Mouse (Mus musculus): ENCODE data around the gene Aph1c. TPM values are rescaled to one million over a fixed set of nuclear protein-coding genes. Genes with fewer than 3 reads are reported as not detected.
A peak's percentile ranks its signal among the peaks of the same experiment; 100 is the strongest.
"Not testable (repeated sequence)": the region's sequence is repeated elsewhere in the genome, so short reads cannot be mapped to it uniquely, and the experiment has no call there.

Aph1c gene
- polyA plus RNA-seq, 1 experiment from 2014 or later = 11.7 TPM

DNA sequence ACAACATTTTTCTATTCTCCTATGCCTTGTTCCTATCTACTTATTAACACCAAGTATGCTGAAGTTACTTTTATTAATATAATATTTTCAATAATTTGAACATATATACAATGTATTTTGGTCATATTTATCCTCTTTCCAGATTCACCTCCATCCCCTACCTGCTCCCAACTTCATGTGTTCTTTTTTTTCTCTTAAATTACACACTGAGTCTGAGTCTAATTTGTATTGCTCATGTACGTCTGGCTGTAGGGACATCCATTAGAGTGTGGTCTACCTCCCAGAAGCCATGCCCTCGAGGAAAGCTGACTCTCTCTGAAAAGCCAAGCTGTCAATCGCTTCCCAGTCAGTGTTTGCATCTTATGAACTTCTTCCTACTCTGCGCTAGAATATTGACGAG lies 37.8 kb downstream of the Aph1c start, which contains the start of gene Gm10647:
Gene Gm10647 (plus strand): TSS at position 301 of the 400 bp plus-strand sequence.
- peak within 1 kb of the TSS; percentile 94 for H3K4me2 ChIP-seq (replicated peaks; ENCODE audit: low read depth, low read length)
- H3K4me1 ChIP-seq (ENCODE audit: insufficient read depth, low read length) = peaks cover 14% of the 10 kb centered on the region; the same call in 1 of the 2 replicates
- no peak for ATAC-seq (ENCODE audit: low FRiP score, low TSS enrichment)
- no peaks in the 10 kb centered on the region for H3K9me3 ChIP-seq (ENCODE audit: low read length)
- no peaks in the 10 kb centered on the region for H3K27me3 ChIP-seq (ENCODE audit: insufficient read depth, low read length)
- peak within 1 kb of the TSS; percentile 79 for H3K9ac ChIP-seq (replicated peaks; ENCODE audit: low read length)
- peak within 1 kb of the TSS; percentile 81 for H3K4me3 ChIP-seq (ENCODE audit: low read length)
- WGBS = 80% methylated on average over 5 of the region's 5 CpGs
- H3K27ac ChIP-seq (ENCODE audit: low read length) = peak within 1 kb of the TSS; percentile 93; the same call in 1 of the 2 replicates
- no peaks in the 10 kb centered on the region for H3K36me3 ChIP-seq (ENCODE audit: insufficient read depth, low read length)

DNA sequence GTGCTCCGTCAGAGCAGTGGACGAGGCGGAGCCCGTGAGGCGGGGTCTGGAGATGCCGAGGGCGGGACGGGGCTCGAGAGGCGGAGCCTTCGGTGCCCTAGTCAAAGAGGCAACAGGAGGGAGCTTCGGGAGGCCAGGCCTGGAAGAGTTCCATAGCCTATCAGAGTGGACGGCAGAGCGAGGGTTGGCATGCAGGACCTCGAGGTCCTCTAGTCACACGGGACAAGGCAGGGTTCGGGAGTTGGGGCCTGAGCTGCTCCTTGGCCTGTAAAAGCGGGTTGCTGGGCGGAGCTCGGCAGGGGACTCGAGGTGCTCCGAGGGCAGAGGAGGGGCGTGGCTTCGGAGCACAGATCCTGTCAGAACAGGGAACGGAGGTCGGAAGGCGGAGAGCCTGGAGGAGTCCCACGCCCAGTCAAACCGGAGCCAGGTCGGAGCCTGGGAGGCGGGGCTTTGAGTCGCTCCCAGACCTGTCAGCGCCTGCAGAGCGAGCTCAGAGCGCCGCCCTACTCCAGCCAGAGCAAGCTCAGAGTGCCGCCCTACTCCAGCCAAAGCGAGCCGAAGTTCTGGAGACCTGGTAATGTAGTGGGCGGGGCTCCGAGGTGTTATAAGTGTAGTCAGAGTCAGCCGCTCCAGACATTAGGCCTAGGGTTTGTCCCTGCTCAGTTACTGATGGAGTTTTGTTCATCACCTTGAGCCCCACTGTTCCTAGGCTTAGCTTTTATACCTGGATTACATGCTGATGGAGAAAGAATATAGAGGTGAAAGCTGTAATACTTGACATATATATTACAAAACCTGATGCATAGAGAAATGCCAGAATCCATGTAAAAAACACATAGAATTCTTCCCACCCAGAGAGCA lies 38.8 kb downstream of the Aph1c start, which contains the start of gene Aph1b:
Gene Aph1b (minus strand): TSS at position 27 of the 861 bp plus-strand sequence.
- Histone ChIP-seq H3K27ac (ENCODE audit: low read length) (peak within 1 kb of the TSS; percentile 93), H3K36me3 (ENCODE audit: insufficient read depth, low read length) (no peaks in the 10 kb centered on the region), H3K27me3 (ENCODE audit: insufficient read depth, low read length) (no peaks in the 10 kb centered on the region), H3K4me2 (replicated peaks; ENCODE audit: low read depth, low read length) (peak within 1 kb of the TSS; percentile 94), H3K4me1 (ENCODE audit: insufficient read depth, low read length) (peaks cover 14% of the 10 kb centered on the region; the same call in 1 of the 2 replicates), H3K4me3 (ENCODE audit: low read length) (peak within 1 kb of the TSS; percentile 81), H3K9ac (replicated peaks; ENCODE audit: low read length) (peak within 1 kb of the TSS; percentile 79), H3K9me3 (ENCODE audit: low read length) (no peaks in the 10 kb centered on the region)
- under 1% methylated on average over 41 of the region's 42 CpGs for WGBS
- ATAC-seq (ENCODE audit: low FRiP score, low TSS enrichment) = peak; percentile 99

DNA sequence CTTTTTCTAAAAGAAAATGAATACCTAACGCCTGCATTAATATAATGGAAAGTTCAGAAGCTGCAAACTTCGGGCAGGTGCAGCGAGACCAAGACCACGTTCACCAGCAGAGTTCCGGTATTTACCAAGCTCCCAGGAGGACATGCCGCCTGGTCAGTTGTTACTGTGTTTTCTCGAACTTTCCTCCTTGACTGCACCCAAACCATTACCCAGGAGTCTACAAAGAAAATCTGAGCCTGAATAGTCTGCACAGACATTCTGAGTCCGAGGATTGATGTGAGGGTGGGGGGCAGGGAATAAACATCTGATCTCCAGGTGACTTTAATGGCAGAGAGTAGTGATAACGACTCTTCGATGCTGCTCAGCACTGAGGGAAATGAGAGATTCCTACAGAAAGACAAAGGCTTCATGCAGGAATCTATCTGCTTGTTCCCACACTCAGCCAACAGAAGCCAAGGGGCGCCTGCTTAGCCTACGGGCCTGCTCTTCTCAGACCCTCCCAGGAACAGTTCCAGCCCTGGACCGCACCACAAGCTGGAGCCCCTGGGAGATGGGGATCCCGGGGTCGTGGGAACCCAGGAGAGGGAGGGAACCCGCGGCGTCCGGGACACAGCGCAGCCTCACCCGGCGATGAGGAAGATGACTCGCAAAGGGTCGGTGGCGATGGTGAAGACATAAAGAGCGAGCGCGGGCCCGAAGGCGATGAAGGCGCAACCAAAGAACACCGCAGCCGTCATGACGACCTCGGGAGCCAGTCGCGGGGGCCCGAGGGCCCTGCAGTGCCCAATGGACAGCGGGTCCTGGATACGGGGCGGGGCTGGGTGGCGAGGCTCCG lies 39.7 kb downstream of the Aph1c start:
- ATAC-seq (ENCODE audit: low FRiP score, low TSS enrichment) = peak; percentile 36
- H3K9me3 ChIP-seq (ENCODE audit: low read length) = no peaks in the 10 kb centered on the region

DNA sequence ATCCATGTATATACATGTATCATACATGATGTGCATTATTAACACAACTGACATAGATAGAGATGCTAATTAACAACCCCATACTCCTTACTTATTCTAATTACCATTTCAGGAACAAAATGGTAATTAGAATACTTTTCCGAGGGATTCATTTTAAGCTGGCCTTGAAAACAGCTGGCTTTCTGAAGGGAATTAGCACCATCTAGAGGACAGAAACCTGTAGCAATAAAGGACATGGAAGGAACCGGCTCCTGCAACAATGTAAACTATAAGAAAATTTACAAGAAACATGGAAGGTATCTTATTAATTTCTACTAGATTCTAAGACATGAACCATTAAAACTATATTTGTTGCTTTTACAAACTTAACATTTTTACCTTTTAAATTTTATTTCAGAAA lies 46.7 kb downstream of the Aph1c start:
- Histone ChIP-seq H3K36me3 (ENCODE audit: insufficient read depth, low read length) (no peaks in the 10 kb centered on the region), H3K27ac (ENCODE audit: low read length) (no peak overlapping the region), H3K9me3 (ENCODE audit: low read length) (no peaks in the 10 kb centered on the region), H3K4me1 (ENCODE audit: insufficient read depth, low read length) (no peaks in the 10 kb centered on the region), H3K9ac (replicated peaks; ENCODE audit: low read length) (no peak overlapping the region), H3K27me3 (ENCODE audit: insufficient read depth, low read length) (no peaks in the 10 kb centered on the region), H3K4me3 (ENCODE audit: low read length) (no peak overlapping the region), H3K4me2 (replicated peaks; ENCODE audit: low read depth, low read length) (no peak overlapping the region)
- WGBS = 9% methylated on average over 2 of the region's 2 CpGs
- ATAC-seq (ENCODE audit: low FRiP score, low TSS enrichment) = no peak

More for the DNA sequence above, 39.7 kb downstream of the Aph1c start:
- under 1% methylated on average over 43 of the region's 43 CpGs for WGBS
- Histone ChIP-seq H3K4me2 (replicated peaks; ENCODE audit: low read depth, low read length) (peak overlapping the region; percentile 94), H3K4me3 (ENCODE audit: low read length) (peak overlapping the region; percentile 81), H3K4me1 (ENCODE audit: insufficient read depth, low read length) (peaks cover 14% of the 10 kb centered on the region; the same call in 1 of the 2 replicates), H3K27ac (ENCODE audit: low read length) (peak overlapping the region; percentile 93), H3K9ac (replicated peaks; ENCODE audit: low read length) (peak overlapping the region; percentile 79), H3K36me3 (ENCODE audit: insufficient read depth, low read length) (no peaks in the 10 kb centered on the region), H3K27me3 (ENCODE audit: insufficient read depth, low read length) (no peaks in the 10 kb centered on the region)

DNA sequence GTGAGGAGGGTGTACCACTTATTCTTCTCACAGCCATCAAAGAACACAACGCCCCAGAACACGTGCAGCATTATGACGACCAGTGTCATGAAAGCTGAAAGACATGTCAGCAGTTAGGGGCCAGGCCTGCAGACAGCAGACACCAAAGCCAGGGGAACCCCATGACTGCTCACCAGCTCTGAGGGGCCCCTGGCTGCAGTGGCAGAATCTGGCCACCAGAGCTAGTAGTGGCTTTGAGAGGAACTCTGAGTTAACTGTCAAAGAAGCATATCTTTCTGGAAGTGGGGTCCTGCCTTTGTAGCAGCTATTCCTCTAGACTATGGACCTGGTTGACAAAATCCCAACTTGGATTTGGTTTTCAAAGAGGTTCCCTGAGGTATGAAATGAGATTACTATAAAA lies 50.0 kb downstream of the Aph1c start:
- not testable (repeated sequence) for H3K27me3 ChIP-seq (ENCODE audit: insufficient read depth, low read length); ATAC-seq (ENCODE audit: low FRiP score, low TSS enrichment); H3K4me1 ChIP-seq (ENCODE audit: insufficient read depth, low read length); H3K27ac ChIP-seq (ENCODE audit: low read length); H3K9me3 ChIP-seq (ENCODE audit: low read length); H3K9ac ChIP-seq (replicated peaks; ENCODE audit: low read length); H3K4me2 ChIP-seq (replicated peaks; ENCODE audit: low read depth, low read length); H3K36me3 ChIP-seq (ENCODE audit: insufficient read depth, low read length); H3K4me3 ChIP-seq (ENCODE audit: low read length)
- no CpG with 5 or more reads among the region's 3 CpGs for whole genome bisulfite sequencing

DNA sequence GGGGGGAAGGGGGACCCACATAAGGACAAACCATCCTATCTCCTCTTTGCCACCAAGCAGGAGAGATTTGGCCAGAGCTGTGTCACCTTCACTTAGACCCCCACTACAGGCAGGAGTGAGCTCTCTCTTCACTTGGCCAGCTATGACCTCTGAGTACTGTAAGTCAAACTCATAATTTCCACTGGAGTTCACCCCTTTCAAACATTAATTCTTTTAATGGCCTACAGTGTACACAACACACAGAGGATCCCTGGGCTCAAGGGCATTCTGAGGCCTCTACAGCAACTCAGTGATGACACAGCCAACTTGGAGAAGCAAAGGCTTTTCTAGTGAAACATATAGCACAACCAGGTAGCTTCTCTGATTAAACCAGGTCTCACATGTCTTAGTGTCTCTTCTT lies 63.8 kb downstream of the Aph1c start:
- Histone ChIP-seq H3K9me3 (ENCODE audit: low read length) (no peaks in the 10 kb centered on the region), H3K4me1 (ENCODE audit: insufficient read depth, low read length) (peaks cover 8% of the 10 kb centered on the region; the same call in 1 of the 2 replicates), H3K27ac (ENCODE audit: low read length) (0 out of 2 replicates have a peak overlapping the region, but pooled peaks have one; percentile 34), H3K27me3 (ENCODE audit: insufficient read depth, low read length) (no peaks in the 10 kb centered on the region), H3K9ac (replicated peaks; ENCODE audit: low read length) (no peak overlapping the region), H3K4me3 (ENCODE audit: low read length) (no peak overlapping the region), H3K36me3 (ENCODE audit: insufficient read depth, low read length) (no peaks in the 10 kb centered on the region), H3K4me2 (replicated peaks; ENCODE audit: low read depth, low read length) (no peak overlapping the region)
- ATAC-seq (ENCODE audit: low FRiP score, low TSS enrichment) = no peak

DNA sequence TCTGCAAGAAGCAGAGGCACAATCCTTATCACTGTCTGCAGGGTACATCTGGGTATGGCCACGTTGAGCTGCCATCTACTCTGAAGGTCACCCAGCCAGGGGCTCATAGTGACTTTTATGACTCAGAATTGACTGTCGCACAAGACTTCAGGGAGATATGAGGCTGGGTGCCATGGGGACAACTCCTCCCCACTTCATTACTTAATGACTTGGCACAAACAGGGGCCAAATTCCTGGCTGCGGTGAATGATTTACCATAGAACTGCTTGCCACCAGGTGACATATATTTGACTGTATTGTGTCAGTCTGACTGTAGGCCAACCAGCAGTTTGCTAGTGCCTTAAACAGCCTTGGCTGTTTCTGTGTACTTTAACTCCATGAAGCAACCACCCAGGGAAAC lies 65.3 kb downstream of the Aph1c start:
- no peaks in the 10 kb centered on the region for H3K36me3 ChIP-seq (ENCODE audit: insufficient read depth, low read length)
- peak; percentile 69 for ATAC-seq (ENCODE audit: low FRiP score, low TSS enrichment)

DNA sequence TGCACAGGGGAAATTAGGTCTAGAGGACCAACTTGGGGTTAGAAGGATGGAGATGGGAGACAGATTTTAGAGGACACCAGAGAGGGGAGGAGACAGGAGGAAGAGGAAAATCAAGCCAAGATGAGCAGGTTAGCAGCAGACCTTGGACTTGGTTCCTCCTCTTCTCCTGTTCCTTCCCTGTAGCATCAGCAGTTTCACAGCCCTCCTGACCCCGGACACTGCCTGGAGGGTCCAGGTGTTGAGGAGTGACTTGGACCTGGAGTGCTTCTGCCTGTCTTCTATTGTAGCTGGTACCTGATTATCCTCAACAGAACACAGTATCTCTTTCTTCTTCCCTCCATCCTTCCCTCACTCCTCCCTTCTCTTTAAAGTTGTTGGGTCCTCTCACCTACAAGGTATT lies 65.8 kb downstream of the Aph1c start:
- H3K9me3 ChIP-seq (ENCODE audit: low read length) = no peaks in the 10 kb centered on the region
- no peak overlapping the region for H3K9ac ChIP-seq (replicated peaks; ENCODE audit: low read length)
- H3K27ac ChIP-seq (ENCODE audit: low read length) = 0 out of 2 replicates have a peak overlapping the region, but pooled peaks have one; percentile 37
- H3K27me3 ChIP-seq (ENCODE audit: insufficient read depth, low read length) = no peaks in the 10 kb centered on the region
- WGBS = 83% methylated on average over 1 of the region's 1 CpGs
- no peak overlapping the region for H3K4me3 ChIP-seq (ENCODE audit: low read length)
- H3K4me1 ChIP-seq (ENCODE audit: insufficient read depth, low read length) = peaks cover 8% of the 10 kb centered on the region; the same call in 1 of the 2 replicates
- H3K36me3 ChIP-seq (ENCODE audit: insufficient read depth, low read length) = no peaks in the 10 kb centered on the region
- no peak for ATAC-seq (ENCODE audit: low FRiP score, low TSS enrichment)
- no peak overlapping the region for H3K4me2 ChIP-seq (replicated peaks; ENCODE audit: low read depth, low read length)

More for the DNA sequence above, 65.3 kb downstream of the Aph1c start:
- Histone ChIP-seq H3K4me2 (replicated peaks; ENCODE audit: low read depth, low read length) (no peak overlapping the region), H3K4me3 (ENCODE audit: low read length) (no peak overlapping the region), H3K9ac (replicated peaks; ENCODE audit: low read length) (no peak overlapping the region), H3K9me3 (ENCODE audit: low read length) (no peaks in the 10 kb centered on the region), H3K27me3 (ENCODE audit: insufficient read depth, low read length) (no peaks in the 10 kb centered on the region), H3K4me1 (ENCODE audit: insufficient read depth, low read length) (peaks cover 8% of the 10 kb centered on the region; the same call in 1 of the 2 replicates), H3K27ac (ENCODE audit: low read length) (peak overlapping the region; percentile 43; the same call in 1 of the 2 replicates)
- WGBS = 42% methylated on average over 3 of the region's 3 CpGs
